Mouse (Mus musculus): ENCODE results near the gene Plxdc2.
"Not testable (repeated sequence)": the region's sequence is repeated elsewhere in the genome, so short reads cannot be mapped to it uniquely, and the experiment has no call there.

The Plxdc2 gene

GRCm38 (mm10) chr2:16757158-16757557, 401.1 kb downstream of the Plxdc2 start:
- no peak for DNase-seq

- no peak for DNase-seq
These were observed 403.7 kb downstream of the Plxdc2 start for GRCm38 (mm10) chr2:16759766-16760165.

GRCm38 (mm10) chr2:16769149-16769548, 413.0 kb downstream of the Plxdc2 start:
- DNase-seq: not testable (repeated sequence)

- DNase-seq: no peak
These were observed 417.5 kb downstream of the Plxdc2 start for GRCm38 (mm10) chr2:16773398-16774113.

- DNase-seq: no peak
These were observed 418.0 kb downstream of the Plxdc2 start for GRCm38 (mm10) chr2:16774114-16774433.

GRCm38 (mm10) chr2:16795283-16795682, 439.2 kb downstream of the Plxdc2 start:
- no peak for DNase-seq

All from lung, adult 18-20 months (tissue).